Mouse (Mus musculus): ENCODE data around the gene Crygs. TPM values are rescaled to one million over a fixed set of nuclear protein-coding genes. Genes with fewer than 3 reads are reported as not detected.

Gene Crygs
- polyA plus RNA-seq, 1 experiment from 2014 or later = not detected

DNA sequence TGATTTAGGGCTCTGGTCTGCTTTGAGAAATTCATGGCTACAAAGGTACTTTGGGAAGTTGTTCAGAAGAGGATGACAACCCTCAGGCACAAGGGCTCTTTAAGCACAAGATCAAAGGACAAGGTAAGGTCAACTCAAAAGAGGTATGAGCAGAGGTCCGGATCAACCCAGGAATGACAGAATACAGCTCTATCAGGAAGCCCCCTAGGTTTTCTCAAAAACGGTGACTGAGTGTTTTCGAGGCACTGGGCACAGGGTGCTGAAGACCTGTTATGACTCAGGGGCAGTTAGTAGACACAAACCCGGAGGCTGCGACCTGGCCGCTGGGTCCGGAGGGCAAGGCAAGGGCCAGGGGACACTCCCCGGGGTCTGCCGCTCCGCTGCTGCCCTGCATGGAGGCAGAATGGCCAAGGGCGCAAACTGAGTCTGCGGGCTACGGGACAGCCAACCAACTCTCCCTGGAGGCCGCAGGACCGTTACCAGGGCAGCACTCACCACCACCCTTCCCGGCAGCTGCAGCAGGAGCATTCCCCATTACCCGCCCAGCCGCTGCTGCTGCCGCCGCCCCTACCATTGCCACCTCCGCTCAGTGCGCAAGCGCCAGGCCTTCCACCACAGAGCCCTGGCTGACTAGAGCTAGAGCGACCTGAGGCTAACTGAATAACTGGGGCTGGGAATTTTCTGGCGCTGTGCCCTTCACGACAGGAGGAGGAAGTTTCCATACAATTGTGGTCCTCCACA, 32.9 kb upstream of the Crygs start:
- Histone ChIP-seq H3K27me3 (ENCODE audit: control insufficient read depth, insufficient read depth, low read depth, low read length) (no peaks in the 10 kb centered on the region), H3K9me3 (replicated peaks; ENCODE audit: control insufficient read depth, low read length) (no peaks in the 10 kb centered on the region), H3K4me1 (ENCODE audit: control insufficient read depth, low read depth, low read length) (peaks cover 22% of the 10 kb centered on the region), H3K4me3 (ENCODE audit: low read depth, low read length) (peak overlapping the region; percentile 59), H3K36me3 (ENCODE audit: control insufficient read depth, insufficient read depth) (peaks cover 14% of the 10 kb centered on the region), H3K4me2 (ENCODE audit: low read depth, low read length) (peak overlapping the region; percentile 73), H3K27ac (ENCODE audit: low read length) (peak overlapping the region; percentile 69), H3K9ac (ENCODE audit: low read depth, low read length) (peak overlapping the region; percentile 67)
- ATAC-seq (ENCODE audit: low read depth) = peak; percentile 77
- 6% methylated on average over 26 of the region's 26 CpGs for WGBS (ENCODE audit: insufficient replicate concordance)

DNA sequence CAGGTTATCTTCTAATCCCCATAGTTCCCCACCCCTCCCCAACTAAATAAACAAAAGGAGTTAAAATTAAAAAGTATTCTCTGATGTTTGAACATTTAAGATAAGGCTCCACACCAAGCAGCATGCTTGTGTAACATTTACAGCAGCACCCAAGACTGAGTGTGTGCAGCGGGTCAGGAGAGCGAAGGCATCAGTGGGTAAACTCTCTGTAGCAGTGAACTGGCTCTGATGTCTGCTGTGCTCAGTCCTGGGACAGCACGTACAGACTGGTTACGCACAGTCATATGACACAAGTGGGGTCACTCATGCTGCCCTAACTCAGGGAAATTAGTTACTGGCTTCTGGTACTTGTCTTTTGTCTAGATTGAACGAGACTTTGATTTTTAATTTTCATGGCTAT, 31.5 kb upstream of the Crygs start:
- Histone ChIP-seq H3K4me3 (ENCODE audit: low read depth, low read length) (no peak overlapping the region), H3K4me1 (ENCODE audit: control insufficient read depth, low read depth, low read length) (peaks cover 22% of the 10 kb centered on the region), H3K36me3 (ENCODE audit: control insufficient read depth, insufficient read depth) (peaks cover 24% of the 10 kb centered on the region), H3K27me3 (ENCODE audit: control insufficient read depth, insufficient read depth, low read depth, low read length) (no peaks in the 10 kb centered on the region), H3K4me2 (ENCODE audit: low read depth, low read length) (no peak overlapping the region), H3K9ac (ENCODE audit: low read depth, low read length) (no peak overlapping the region), H3K27ac (ENCODE audit: low read length) (0 out of 2 replicates have a peak overlapping the region, but pooled peaks have one; percentile 38), H3K9me3 (replicated peaks; ENCODE audit: control insufficient read depth, low read length) (no peaks in the 10 kb centered on the region)
- ATAC-seq (ENCODE audit: low read depth) = peak; percentile 75
- WGBS (ENCODE audit: insufficient replicate concordance) = 83% methylated on average over 5 of the region's 5 CpGs

DNA sequence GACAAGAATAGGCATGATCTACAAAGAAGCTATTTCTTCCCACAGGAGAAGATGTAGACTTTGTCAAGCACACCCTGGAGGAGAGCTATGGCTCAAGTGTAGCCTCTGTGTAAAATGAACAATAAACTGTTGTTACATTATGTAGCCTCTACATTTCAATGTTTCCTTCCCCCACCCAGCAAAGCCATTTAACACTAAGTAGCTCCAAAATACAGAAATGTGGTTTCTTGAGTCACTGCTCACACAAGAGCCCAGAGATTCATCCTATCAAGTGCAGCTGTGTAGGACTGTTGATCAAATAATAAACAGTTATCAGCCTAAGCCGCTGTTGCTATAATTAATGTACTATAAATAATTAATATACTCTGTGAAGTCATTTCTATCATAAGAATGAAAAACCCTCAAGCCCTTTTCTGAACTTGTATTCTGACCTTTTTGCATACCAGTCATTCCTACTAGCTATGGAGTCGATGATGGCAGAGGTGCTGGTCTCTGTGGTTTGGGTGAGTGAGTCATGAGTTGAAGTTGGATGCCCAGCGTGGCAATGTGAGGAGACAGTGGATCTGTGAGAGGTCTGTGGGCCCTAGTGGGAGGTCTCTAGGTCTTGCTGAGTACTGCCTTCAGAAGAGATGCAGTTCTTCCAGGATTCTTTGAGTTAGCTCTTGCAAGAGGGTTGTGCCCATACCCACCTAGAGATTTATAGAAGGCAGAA, 27.9 kb upstream of the Crygs start:
- Histone ChIP-seq H3K27me3 (ENCODE audit: control insufficient read depth, insufficient read depth, low read depth, low read length) (no peaks in the 10 kb centered on the region), H3K4me2 (ENCODE audit: low read depth, low read length) (no peak overlapping the region), H3K27ac (ENCODE audit: low read length) (no peak overlapping the region), H3K9me3 (replicated peaks; ENCODE audit: control insufficient read depth, low read length) (no peaks in the 10 kb centered on the region), H3K4me1 (ENCODE audit: control insufficient read depth, low read depth, low read length) (peaks cover 10% of the 10 kb centered on the region), H3K4me3 (ENCODE audit: low read depth, low read length) (no peak overlapping the region), H3K9ac (ENCODE audit: low read depth, low read length) (no peak overlapping the region), H3K36me3 (ENCODE audit: control insufficient read depth, insufficient read depth) (peaks cover 41% of the 10 kb centered on the region)
- 79% methylated on average over 3 of the region's 3 CpGs for WGBS (ENCODE audit: insufficient replicate concordance)
- ATAC-seq (ENCODE audit: low read depth) = no peak

DNA sequence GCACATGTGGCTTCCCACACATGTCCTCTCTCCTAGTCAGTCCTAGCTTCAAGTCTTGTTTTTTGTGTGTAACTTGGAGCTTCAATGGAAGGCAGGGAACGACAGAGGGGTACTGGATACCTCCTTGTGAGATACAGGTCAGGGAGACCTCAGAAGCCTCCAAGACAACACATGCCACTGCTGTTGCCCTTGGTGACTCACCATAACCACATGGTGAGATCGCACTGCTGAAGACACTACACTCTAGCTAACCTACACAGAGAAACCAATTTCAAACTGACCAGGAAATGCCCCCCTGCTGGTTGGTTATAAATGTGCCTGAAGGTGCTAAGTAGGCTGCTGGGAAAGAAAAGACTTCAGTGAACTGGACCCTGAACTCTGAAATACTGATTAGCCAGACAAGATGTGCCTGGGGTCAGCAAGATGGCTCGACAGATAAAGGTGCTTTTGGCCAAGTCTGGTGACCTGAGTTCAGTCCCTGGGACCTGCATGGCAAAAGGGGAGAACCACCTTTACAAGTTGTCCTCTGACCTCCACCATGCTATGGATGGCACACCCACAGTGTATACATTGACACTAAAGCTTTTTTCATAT, 21.7 kb upstream of the Crygs start:
- H3K4me2 ChIP-seq (ENCODE audit: low read depth, low read length) = no peak overlapping the region
- no peaks in the 10 kb centered on the region for H3K4me1 ChIP-seq (ENCODE audit: control insufficient read depth, low read depth, low read length)
- WGBS (ENCODE audit: insufficient replicate concordance) = 88% methylated on average over 3 of the region's 3 CpGs
- no peaks in the 10 kb centered on the region for H3K9me3 ChIP-seq (replicated peaks; ENCODE audit: control insufficient read depth, low read length)
- H3K27ac ChIP-seq (ENCODE audit: low read length) = no peak overlapping the region
- H3K9ac ChIP-seq (ENCODE audit: low read depth, low read length) = no peak overlapping the region
- H3K27me3 ChIP-seq (ENCODE audit: control insufficient read depth, insufficient read depth, low read depth, low read length) = no peaks in the 10 kb centered on the region
- H3K4me3 ChIP-seq (ENCODE audit: low read depth, low read length) = no peak overlapping the region
- ATAC-seq (ENCODE audit: low read depth) = no peak
- H3K36me3 ChIP-seq (ENCODE audit: control insufficient read depth, insufficient read depth) = peaks cover 33% of the 10 kb centered on the region

DNA sequence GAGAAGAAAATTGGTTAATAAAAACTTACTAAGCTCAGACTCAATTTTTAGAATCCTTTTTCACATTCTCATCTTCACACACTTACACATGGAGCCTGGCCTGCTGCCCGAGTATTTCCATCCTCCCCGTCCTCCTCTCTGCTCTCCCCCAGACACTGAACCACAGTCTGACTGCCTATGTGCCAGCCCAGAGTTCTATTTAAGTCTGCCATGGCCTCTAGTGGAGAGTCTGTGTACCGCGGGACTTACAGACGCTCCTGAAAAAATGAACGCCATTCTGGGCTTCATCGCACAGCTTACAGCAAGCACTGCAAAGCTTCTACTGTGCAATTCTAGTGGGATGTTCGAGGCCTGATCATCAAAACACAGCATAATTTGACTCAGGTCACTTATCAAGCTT, 9.4 kb upstream of the Crygs start:
- Histone ChIP-seq H3K9me3 (replicated peaks; ENCODE audit: control insufficient read depth, low read length) (no peaks in the 10 kb centered on the region), H3K27ac (ENCODE audit: low read length) (no peak overlapping the region), H3K9ac (ENCODE audit: low read depth, low read length) (no peak overlapping the region), H3K4me2 (ENCODE audit: low read depth, low read length) (no peak overlapping the region), H3K36me3 (ENCODE audit: control insufficient read depth, insufficient read depth) (peaks cover 14% of the 10 kb centered on the region), H3K4me1 (ENCODE audit: control insufficient read depth, low read depth, low read length) (no peaks in the 10 kb centered on the region), H3K27me3 (ENCODE audit: control insufficient read depth, insufficient read depth, low read depth, low read length) (no peaks in the 10 kb centered on the region), H3K4me3 (ENCODE audit: low read depth, low read length) (no peak overlapping the region)
- ATAC-seq (ENCODE audit: low read depth) = no peak
- 77% methylated on average over 8 of the region's 8 CpGs for WGBS (ENCODE audit: insufficient replicate concordance)

DNA sequence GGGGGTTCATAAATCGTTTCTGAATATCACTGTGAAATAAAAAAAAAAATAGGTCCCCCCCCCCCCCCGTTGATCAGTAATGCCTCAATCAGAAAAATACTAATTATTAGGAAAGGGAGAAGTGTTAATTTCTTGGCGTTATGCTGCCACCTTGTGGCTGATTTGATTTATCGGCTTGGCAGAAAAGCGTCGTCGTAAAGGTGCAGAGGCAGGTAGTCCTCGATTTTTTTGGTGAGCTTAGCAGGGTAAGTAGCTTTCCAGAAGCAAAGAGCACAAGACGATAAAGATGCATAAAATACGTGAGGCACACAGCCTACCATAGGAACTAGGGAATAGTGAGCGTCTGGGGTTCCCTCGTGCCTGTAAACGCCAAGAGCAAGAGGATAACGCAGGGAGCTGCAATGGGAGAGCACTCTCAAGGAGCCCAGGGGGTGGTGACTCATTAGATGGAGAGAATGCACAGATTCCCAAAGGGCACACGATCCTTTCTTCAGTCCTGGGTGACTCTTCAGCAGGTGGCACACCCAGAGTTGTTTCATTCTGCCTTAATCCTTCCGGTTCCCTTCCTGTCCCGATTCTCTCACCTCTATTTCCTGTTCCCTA, 3.8 kb downstream of the Crygs start:
- H3K36me3 ChIP-seq (ENCODE audit: control insufficient read depth, insufficient read depth) = no peaks in the 10 kb centered on the region
- 0 out of 2 replicates have a peak overlapping the region, but pooled peaks have one; percentile 13 for H3K4me2 ChIP-seq (ENCODE audit: low read depth, low read length)
- no peaks in the 10 kb centered on the region for H3K9me3 ChIP-seq (replicated peaks; ENCODE audit: control insufficient read depth, low read length)
- no peak overlapping the region for H3K4me3 ChIP-seq (ENCODE audit: low read depth, low read length)
- no peak for ATAC-seq (ENCODE audit: low read depth)
- no peak overlapping the region for H3K9ac ChIP-seq (ENCODE audit: low read depth, low read length)
- no peak overlapping the region for H3K27ac ChIP-seq (ENCODE audit: low read length)
- H3K4me1 ChIP-seq (ENCODE audit: control insufficient read depth, low read depth, low read length) = no peaks in the 10 kb centered on the region
- H3K27me3 ChIP-seq (ENCODE audit: control insufficient read depth, insufficient read depth, low read depth, low read length) = no peaks in the 10 kb centered on the region
- 10% methylated on average over 17 of the region's 17 CpGs for WGBS (ENCODE audit: insufficient replicate concordance)

DNA sequence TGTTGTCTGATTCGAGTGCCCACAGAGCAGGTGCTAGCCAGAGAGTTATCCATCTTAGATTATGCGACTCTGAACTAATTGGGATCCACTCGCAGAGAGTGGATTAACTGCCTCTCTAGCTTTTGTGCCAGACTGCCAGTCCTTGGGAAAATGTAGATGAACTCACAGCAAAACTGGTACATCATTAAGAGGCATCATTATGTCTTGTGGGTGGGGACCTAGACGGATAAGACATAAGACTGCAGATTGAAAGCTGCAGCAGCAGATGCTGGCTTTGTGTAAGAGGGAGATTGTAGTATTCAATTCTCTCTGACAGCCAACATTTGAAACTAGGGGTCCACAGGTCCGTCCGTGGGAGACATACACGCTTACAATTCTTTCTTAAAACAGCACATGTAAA, 8.6 kb downstream of the Crygs start:
- H3K9ac ChIP-seq (ENCODE audit: low read depth, low read length) = no peak overlapping the region
- no peak overlapping the region for H3K4me3 ChIP-seq (ENCODE audit: low read depth, low read length)
- H3K27ac ChIP-seq (ENCODE audit: low read length) = no peak overlapping the region
- ATAC-seq (ENCODE audit: low read depth) = no peak
- no peaks in the 10 kb centered on the region for H3K27me3 ChIP-seq (ENCODE audit: control insufficient read depth, insufficient read depth, low read depth, low read length)
- WGBS (ENCODE audit: insufficient replicate concordance) = 59% methylated on average over 7 of the region's 7 CpGs
- H3K4me2 ChIP-seq (ENCODE audit: low read depth, low read length) = no peak overlapping the region
- no peaks in the 10 kb centered on the region for H3K36me3 ChIP-seq (ENCODE audit: control insufficient read depth, insufficient read depth)
- no peaks in the 10 kb centered on the region for H3K4me1 ChIP-seq (ENCODE audit: control insufficient read depth, low read depth, low read length)
- no peaks in the 10 kb centered on the region for H3K9me3 ChIP-seq (replicated peaks; ENCODE audit: control insufficient read depth, low read length)

DNA sequence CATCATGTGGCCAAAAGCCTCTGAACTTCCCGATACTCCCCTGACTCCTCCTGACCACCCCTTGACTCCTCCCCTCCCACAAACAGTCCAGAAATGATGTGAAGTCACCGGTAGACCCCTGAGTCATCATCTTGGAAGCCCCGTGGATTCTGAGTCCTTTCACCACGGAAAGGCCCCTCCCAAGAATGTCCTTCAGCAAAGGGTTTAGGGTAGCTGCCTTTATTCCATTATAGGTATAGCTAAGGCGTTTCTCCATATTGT, 10.6 kb downstream of the Crygs start:
- H3K4me2 ChIP-seq (ENCODE audit: low read depth, low read length) = no peak overlapping the region
- no peaks in the 10 kb centered on the region for H3K27me3 ChIP-seq (ENCODE audit: control insufficient read depth, insufficient read depth, low read depth, low read length)
- no peak overlapping the region for H3K27ac ChIP-seq (ENCODE audit: low read length)
- no peak overlapping the region for H3K4me3 ChIP-seq (ENCODE audit: low read depth, low read length)
- no peak for ATAC-seq (ENCODE audit: low read depth)
- H3K9me3 ChIP-seq (replicated peaks; ENCODE audit: control insufficient read depth, low read length) = no peaks in the 10 kb centered on the region
- 46% methylated on average over 5 of the region's 5 CpGs for WGBS (ENCODE audit: insufficient replicate concordance)
- no peaks in the 10 kb centered on the region for H3K4me1 ChIP-seq (ENCODE audit: control insufficient read depth, low read depth, low read length)
- no peaks in the 10 kb centered on the region for H3K36me3 ChIP-seq (ENCODE audit: control insufficient read depth, insufficient read depth)
- no peak overlapping the region for H3K9ac ChIP-seq (ENCODE audit: low read depth, low read length)
